8 mouse cellular contexts compared by ENCODE assay signal in the genomic region with DNA sequence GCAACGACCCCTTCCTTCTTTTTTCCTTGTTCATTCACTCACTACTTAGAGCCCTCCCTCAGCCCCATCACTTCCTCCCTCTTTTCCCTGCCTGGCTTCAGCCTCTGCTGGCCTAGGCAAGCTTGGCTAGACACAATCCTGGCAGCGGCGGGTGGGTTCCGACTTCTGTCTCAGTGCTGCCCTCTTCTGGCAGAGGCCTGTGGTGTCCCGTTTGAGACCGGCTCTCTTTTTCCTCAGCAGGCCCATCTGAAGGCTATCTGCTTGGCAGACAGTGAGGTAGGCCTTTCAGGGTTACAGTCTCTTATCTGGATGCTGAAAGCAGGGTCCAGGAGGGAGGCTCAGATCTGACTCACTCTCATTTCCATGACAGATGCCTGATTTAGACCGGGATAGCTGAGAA. TPM values are rescaled to one million over a fixed set of nuclear protein-coding genes. Genes with fewer than 3 reads are reported as not detected.
DNase-seq lines count a peak whose midpoint lies in the region; ATAC-seq lines count a peak whose summit lies in the region.

No protein-coding gene starts in this region.

- DNase-seq in MEL-GATA-1-ER (ENCODE audit: extremely low read depth, low read depth), result peak; percentile 57
- peak; percentile 92 for DNase-seq in cerebellum, adult 11-12 months
- DNase-seq in hindbrain, embryonic 10.5 days (ENCODE audit: low spot score), result peak; percentile 84
- peak; percentile 89 to 92 for DNase-seq in layer of hippocampus, postnatal 14 days (ENCODE audit: low spot score in 2 of 2)
- peak; percentile 84 to 89 for DNase-seq in lung, postnatal 4 days
- peak; percentile 86 for DNase-seq in retina, postnatal 1 day
- DNase-seq in thymus, postnatal 36 days, result peak; percentile 60 to 67

- ATAC-seq in forebrain, embryonic 15.5 days (replicated peaks), result peak; percentile 44; the same call in 1 of the 2 replicates

- H3K9ac ChIP-seq in forebrain, embryonic 15.5 days (replicated peaks), result no peak overlapping the region

- no peak overlapping the region for H3K27ac ChIP-seq in forebrain, embryonic 15.5 days (replicated peaks)
- H3K27ac ChIP-seq in hindbrain, embryonic 10.5 days, result peak overlapping the region; percentile 41; the same call in 1 of the 2 replicates

- no peak overlapping the region for H3K4me2 ChIP-seq in forebrain, embryonic 15.5 days (replicated peaks)

- no peaks in the 10 kb centered on the region for H3K36me3 ChIP-seq in forebrain, embryonic 15.5 days
- H3K36me3 ChIP-seq in hindbrain, embryonic 10.5 days, result no peaks in the 10 kb centered on the region

- H3K4me3 ChIP-seq in forebrain, embryonic 15.5 days, result no peak overlapping the region
- H3K4me3 ChIP-seq in hindbrain, embryonic 10.5 days, result no peak overlapping the region

- 5% methylated on average over 7 of the region's 7 CpGs for WGBS in forebrain, embryonic 15.5 days
- 9% methylated on average over 7 of the region's 7 CpGs for WGBS in hindbrain, embryonic 10.5 days

- peaks cover 26% of the 10 kb centered on the region for H3K4me1 ChIP-seq in forebrain, embryonic 15.5 days
- peaks cover 10% of the 10 kb centered on the region; the same call in 1 of the 2 replicates for H3K4me1 ChIP-seq in hindbrain, embryonic 10.5 days (replicated peaks)

- H3K9me3 ChIP-seq in forebrain, embryonic 15.5 days, result no peaks in the 10 kb centered on the region
- no peaks in the 10 kb centered on the region for H3K9me3 ChIP-seq in hindbrain, embryonic 10.5 days

- no peaks in the 10 kb centered on the region for H3K27me3 ChIP-seq in forebrain, embryonic 15.5 days
- 0 out of 2 replicates have a peak, but pooled peaks cover 5% of the 10 kb centered on the region for H3K27me3 ChIP-seq in hindbrain, embryonic 10.5 days (ENCODE audit: insufficient read depth, poor library complexity, severe bottlenecking)

RNA-seq across cellular contexts. Expression of a gene that starts 26.2 kb away (rescaled TPM):
- 146 and 152 TPM in 2 replicates for polyA plus RNA-seq in forebrain, embryonic 15.5 days (2015; fragmentation: Nextera tagmentation; extraction: Ambion mirVana)
- 89.7 and 98.6 TPM in 2 replicates for polyA plus RNA-seq in hindbrain, embryonic 10.5 days (2016; fragmentation: Nextera tagmentation; extraction: Ambion mirVana)
- 100 to 1,000 TPM; 129 to 130 TPM for total RNA-seq in layer of hippocampus, postnatal 14 days (2021)
